Mouse (Mus musculus): Measurements from ENCODE around the gene Itpkc. TPM values are rescaled to one million over a fixed set of nuclear protein-coding genes. Genes with fewer than 3 reads are reported as not detected.

Gene Itpkc
- polyA plus RNA-seq, 1 experiment from 2014 or later, result 5.6 TPM

MicroRNA genes within 50 kb of the gene (microRNA counts, 519-probe panel; counts per million panel counts)
- microRNA mmu-miR-1191, result 188 counts per million, percentile 57 among the panel's probes with 10 or more counts

Small RNA genes lying within 50 kb of the gene (microRNA-seq; reads per million reads assigned to microRNA genes)
- gene Mir1191 (13.7 reads per million, percentile 25 among the genes with 10 or more reads in this experiment), gene Mir3101 (not detected)

Other genes with a start within 250 kb of the Itpkc start
- gene Cyp2a12, start 199.6 kb downstream of the Itpkc start, polyA plus RNA-seq (2016; fragmentation: Nextera tagmentation; extraction: Ambion mirVana), result not detected in 2 replicates
- gene Cyp2f2, start 108.8 kb downstream of the Itpkc start, polyA plus RNA-seq (2016; fragmentation: Nextera tagmentation; extraction: Ambion mirVana), result not detected in 2 replicates
- gene Cyp2t4, start 74.9 kb downstream of the Itpkc start, polyA plus RNA-seq (2016; fragmentation: Nextera tagmentation; extraction: Ambion mirVana), result 0.09 and 0.16 TPM in 2 replicates
- gene Egln2, start 61.9 kb downstream of the Itpkc start, polyA plus RNA-seq (2016; fragmentation: Nextera tagmentation; extraction: Ambion mirVana), result 77.5 and 81.3 TPM in 2 replicates
- 60.0 and 63.1 TPM in 2 replicates for gene Rab4b, start 49.8 kb downstream of the Itpkc start, polyA plus RNA-seq (2016; fragmentation: Nextera tagmentation; extraction: Ambion mirVana)
- gene Gm21983, start 47.6 kb downstream of the Itpkc start, polyA plus RNA-seq (2016; fragmentation: Nextera tagmentation; extraction: Ambion mirVana), result 1.3 TPM in 1 of 2 replicates, not detected in the other
- 0.62 and 1.5 TPM in 2 replicates for gene Mia, start 47.5 kb downstream of the Itpkc start, polyA plus RNA-seq (2016; fragmentation: Nextera tagmentation; extraction: Ambion mirVana)
- gene BC024978, start 32.9 kb downstream of the Itpkc start, polyA plus RNA-seq (2016; fragmentation: Nextera tagmentation; extraction: Ambion mirVana), result 4.3 and 4.7 TPM in 2 replicates
- gene Snrpa, start 32.4 kb downstream of the Itpkc start, polyA plus RNA-seq (2016; fragmentation: Nextera tagmentation; extraction: Ambion mirVana), result 415 and 427 TPM in 2 replicates
- gene Coq8b, start 4.4 kb upstream of the Itpkc start, polyA plus RNA-seq (2016; fragmentation: Nextera tagmentation; extraction: Ambion mirVana), result 18.4 and 18.7 TPM in 2 replicates
- gene Numbl, start 29.8 kb upstream of the Itpkc start, polyA plus RNA-seq (2016; fragmentation: Nextera tagmentation; extraction: Ambion mirVana), result 14.8 and 15.0 TPM in 2 replicates
- 7.1 and 8.8 TPM in 2 replicates for gene Ltbp4, start 109.0 kb upstream of the Itpkc start, polyA plus RNA-seq (2016; fragmentation: Nextera tagmentation; extraction: Ambion mirVana)
- 73.2 and 80.3 TPM in 2 replicates for gene Shkbp1, start 127.4 kb upstream of the Itpkc start, polyA plus RNA-seq (2016; fragmentation: Nextera tagmentation; extraction: Ambion mirVana)
- not detected in 2 replicates for gene Gm20479, start 128.8 kb upstream of the Itpkc start, polyA plus RNA-seq (2016; fragmentation: Nextera tagmentation; extraction: Ambion mirVana)
- 0.19 and 0.35 TPM in 2 replicates for gene Sptbn4, start 219.0 kb upstream of the Itpkc start, polyA plus RNA-seq (2016; fragmentation: Nextera tagmentation; extraction: Ambion mirVana)
- 31.9 and 35.2 TPM in 2 replicates for gene Blvrb, start 219.3 kb upstream of the Itpkc start, polyA plus RNA-seq (2016; fragmentation: Nextera tagmentation; extraction: Ambion mirVana)
- 26.2 and 26.5 TPM in 2 replicates for gene Sertad3, start 245.1 kb upstream of the Itpkc start, polyA plus RNA-seq (2016; fragmentation: Nextera tagmentation; extraction: Ambion mirVana)

All from embryonic facial prominence, embryonic 10.5 days (tissue).